Mouse (Mus musculus) spleen, adult 2 months (tissue): ENCODE data around the gene Abcg5.

Experiments used
- CTCF ChIP-seq: fragments of 200-500 bp; IDR thresholded peaks from 2 replicates; pipeline ENCODE4 v1.5.1; 2011; ENCODE audit warnings: mild to moderate bottlenecking, inconsistent platforms; ENCODE audit not compliant: insufficient read depth, insufficient read length, insufficient replicate concordance; ENCODE audit errors: extremely low read depth
- POLR2A ChIP-seq: fragments of 200-500 bp; IDR thresholded peaks from 2 replicates; pipeline ENCODE4 v1.6.1; 2011; ENCODE audit warnings: low read depth, low read length, inconsistent platforms

- TF ChIP-seq POLR2A (no peak), CTCF (no peak)
Observed at GRCm38 (mm10) chr17:84626857-84627305, 55.9 kb downstream of the Abcg5 start.
